Mouse (Mus musculus) adrenal gland, postnatal 4 days (tissue): Measurements from ENCODE around the gene Chd6. TPM values are rescaled to one million over a fixed set of nuclear protein-coding genes. Genes with fewer than 3 reads are reported as not detected.

ENCODE experiments used
- total RNA-seq, 2 experiments: library from RNA; stranded (reverse); gene quantifications; 2 replicates each; pipeline ENCODE4 v1.2.3; 2021

Gene Chd6
- total RNA-seq, 2 experiments from 2014 or later, result 57.8 to 62.7 TPM

Other genes starting within 250 kb of the Chd6 start
- gene Zhx3, start 236.1 kb downstream of the Chd6 start, total RNA-seq, result 10 to 100 TPM; 71.5 to 73.3 TPM
- gene Lpin3, start 228.4 kb downstream of the Chd6 start, total RNA-seq, result 10 to 100 TPM; 44.6 to 45.1 TPM
- 1 to 10 TPM; 1.7 to 1.8 TPM for gene Emilin3, start 196.7 kb downstream of the Chd6 start, total RNA-seq